Mouse (Mus musculus) bone marrow macrophage, adult 2 months (primary cell): ENCODE measurements around the gene Gm20422.

ENCODE experiments used
- CTCF ChIP-seq: IDR thresholded peaks from 2 replicates; pipeline ENCODE4 v1.5.1; 2012; ENCODE audit warnings: low read depth, mild to moderate bottlenecking, low read length, moderate library complexity
- POLR2A ChIP-seq: IDR thresholded peaks from 2 replicates; pipeline ENCODE4 v1.6.1; 2012; ENCODE audit warnings: mild to moderate bottlenecking, low read depth, low read length, borderline replicate concordance

DNA sequence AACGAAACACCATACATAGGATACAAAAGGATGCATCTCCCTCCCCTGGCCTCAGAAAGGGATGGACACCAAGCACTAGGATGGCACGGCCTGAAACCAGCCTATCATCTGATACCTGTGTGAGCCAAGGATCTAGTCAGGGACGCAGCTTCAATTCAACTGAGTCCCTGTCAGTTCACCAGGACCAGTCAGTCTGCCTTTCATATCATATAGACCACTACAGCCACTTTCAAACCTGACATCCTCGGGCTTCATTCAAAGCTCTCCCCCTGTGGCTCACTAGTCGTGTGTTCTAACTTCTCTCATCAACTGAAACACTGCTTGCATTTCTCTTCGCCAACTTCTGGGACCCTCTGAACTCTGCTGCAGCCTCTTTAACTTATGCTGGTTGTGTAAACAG is 59.3 kb downstream of the Gm20422 start:
- TF ChIP-seq CTCF: no peak
- TF ChIP-seq POLR2A: no peak
